Mouse (Mus musculus) fat pad, adult 2 months (tissue): ENCODE results near the gene Cpa4.
A peak's percentile ranks its signal among the peaks of the same experiment; 100 is the strongest.

ENCODE experiments used
- DNase-seq: peaks from one replicate; pipeline ENCODE4 v3.0.0-alpha.2; 2011; ENCODE audit warnings: low read depth, low spot score; ENCODE audit errors: extremely low read depth

Gene Cpa4

DNA sequence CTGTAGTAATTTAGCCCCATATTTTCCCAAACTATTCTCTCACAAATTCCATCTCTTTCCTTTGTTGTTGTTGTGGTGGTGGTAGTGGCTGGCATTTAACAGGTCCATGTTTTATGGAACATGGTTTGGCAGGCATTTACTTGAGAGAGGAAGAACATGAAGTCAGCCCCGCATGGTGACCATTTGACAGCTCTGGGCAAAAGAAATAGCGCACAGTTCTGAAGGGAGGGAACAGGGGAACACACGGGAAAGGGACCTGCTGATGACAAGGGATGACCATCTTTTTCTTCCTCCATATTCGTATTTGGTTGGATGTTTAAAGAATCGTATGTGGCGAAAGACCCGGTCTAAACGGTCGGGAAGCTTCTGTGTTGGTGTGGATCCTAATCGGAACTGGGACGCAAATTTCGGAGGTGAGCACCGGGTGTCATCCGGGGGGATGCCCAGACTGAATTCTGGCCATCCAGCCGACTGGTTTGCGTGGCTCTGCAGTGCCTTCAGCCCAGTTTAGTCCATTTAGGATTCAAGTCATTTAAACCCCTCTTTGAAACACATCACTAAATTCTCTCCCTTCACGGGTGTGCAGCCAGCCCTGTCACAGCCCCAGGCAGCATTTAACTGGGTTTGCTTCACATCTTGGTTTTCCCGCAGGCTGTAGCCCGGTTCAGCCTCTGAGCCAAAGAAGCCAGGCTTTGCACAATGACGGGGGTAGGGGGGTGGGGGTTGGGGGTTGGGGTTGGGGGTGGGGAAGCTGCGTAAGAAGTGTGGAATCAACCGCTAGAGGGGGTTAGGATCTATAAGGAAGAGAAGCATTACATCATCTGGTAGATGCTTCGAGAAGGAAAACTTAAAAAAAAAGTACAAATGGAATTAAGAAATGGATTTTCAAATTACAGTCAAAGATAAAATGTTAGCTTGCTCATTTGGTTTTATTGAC is 16.3 kb upstream of the Cpa4 start:
- DNase-seq: no peak

DNA sequence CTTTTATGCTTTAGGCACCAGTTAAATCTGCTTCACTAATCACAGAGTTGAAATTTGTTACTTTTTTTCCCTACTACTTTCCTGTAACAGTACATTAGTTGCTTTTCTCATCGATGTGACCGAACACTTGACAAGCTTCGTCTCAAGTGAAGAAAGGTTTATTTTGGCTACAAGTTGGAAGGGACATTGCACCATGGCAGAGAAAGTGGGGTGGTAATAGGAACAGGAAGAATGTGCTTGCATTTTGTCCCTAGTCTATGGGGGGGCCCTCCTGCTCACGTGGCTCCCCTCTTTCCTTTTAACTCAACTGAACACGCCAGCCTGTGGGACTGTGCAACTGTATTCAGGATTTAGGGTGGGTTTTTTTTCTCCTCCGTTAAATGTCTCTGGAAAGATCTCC is 15.5 kb upstream of the Cpa4 start:
- no peak for DNase-seq

DNA sequence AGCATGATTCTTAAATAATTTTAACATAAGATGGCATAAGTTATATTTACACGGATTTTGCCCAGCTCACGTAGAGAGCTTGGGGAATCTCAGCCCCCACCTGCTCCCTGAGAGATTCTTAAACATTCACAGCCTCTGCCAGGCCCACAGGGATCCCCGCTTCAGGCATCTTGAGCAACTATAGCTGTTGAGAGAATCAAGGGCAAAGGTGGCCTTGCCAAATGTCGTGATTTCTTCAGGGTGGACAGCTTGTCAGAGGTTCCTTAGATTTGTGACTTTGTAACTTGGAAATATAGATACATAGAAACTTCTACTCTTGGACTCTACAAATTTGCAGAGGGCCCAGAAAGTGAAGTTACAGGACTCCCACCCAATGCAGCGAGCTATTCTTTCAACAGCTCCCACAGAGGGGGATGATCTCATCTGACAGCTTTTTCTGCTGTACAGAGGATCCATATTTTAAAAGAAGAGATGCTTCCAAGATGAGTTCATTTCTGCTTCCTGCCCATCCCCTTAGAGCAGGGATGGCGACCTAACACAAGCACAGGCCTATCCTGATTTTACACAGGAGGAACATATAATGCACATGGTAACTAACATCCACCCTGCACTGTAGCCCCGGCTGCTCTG is 14.7 kb upstream of the Cpa4 start:
- DNase-seq: no peak

- no peak for DNase-seq
Observed at GRCm38 (mm10) chr6:30554092-30554491, 14.1 kb upstream of the Cpa4 start.

DNA sequence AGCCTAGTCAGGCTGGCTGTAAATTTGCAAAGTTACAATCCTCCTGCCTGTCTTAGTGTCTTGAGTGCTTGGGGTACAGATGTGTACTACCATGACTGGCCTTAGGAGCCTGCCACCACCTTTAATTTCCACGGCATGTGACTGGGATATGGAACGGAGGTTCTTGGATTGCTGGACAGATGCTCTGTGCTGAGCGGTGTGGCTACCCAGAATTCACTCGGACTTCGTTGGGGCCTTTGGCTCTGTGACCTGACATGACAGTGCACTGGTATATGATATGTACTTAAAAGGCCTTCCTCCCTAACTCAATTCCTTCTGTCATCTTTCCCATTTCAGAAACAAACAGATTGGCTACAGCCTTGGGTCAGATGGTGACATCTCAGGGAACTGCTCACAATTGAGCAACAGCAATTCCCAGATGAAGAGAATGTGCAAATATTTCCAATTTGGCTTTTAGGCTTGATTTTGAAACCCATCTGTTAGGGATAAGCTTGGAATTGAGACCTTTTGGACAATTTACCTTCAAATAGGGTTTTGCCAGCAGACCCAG is 13.5 kb upstream of the Cpa4 start:
- DNase-seq: no peak

GRCm38 (mm10) chr6:30556080-30556479 is 12.1 kb upstream of the Cpa4 start:
- DNase-seq: no peak

- no peak for DNase-seq
Observed at GRCm38 (mm10) chr6:30559726-30560125, 8.4 kb upstream of the Cpa4 start.

DNA sequence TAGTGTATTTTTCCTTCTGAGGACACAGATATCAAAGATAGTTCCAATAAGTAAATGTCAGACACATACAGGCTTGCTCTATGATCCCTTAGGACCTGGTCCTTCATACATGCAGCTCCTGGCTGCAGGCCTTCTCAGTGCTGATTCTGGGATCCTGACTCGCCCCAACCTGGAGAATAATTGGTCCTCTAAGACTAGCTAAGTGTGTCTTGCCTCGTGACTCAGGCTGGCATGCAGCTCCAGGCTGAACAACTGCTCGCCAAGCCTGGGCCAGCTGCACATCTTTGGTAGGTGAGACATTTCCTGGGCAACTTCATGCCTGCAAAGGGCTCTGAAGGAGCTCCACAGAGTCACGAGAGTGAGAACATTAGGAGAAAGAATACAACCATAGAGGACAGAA is 6.0 kb upstream of the Cpa4 start:
- no peak for DNase-seq

DNA sequence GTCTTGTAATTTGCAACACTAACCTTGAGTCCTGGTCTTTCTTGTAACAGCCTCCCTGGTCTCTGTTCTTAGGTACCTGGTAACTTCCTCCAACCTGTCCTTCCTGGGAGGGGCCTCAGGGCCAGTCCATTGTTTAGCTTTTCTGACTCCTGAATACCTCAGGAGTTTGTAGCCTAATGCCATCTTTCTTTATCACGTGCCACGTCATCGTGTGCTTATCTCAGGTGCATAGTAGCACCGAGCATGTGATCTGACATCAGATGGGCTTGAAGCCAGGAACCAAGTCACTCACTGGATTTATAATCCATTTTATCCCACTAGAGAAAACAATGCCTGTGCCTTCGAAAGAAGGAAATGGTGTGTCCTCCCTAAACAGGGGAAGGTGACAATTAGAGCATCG is 4.6 kb upstream of the Cpa4 start:
- no peak for DNase-seq

- DNase-seq: no peak
Observed at GRCm38 (mm10) chr6:30564051-30564450, 4.1 kb upstream of the Cpa4 start.

DNA sequence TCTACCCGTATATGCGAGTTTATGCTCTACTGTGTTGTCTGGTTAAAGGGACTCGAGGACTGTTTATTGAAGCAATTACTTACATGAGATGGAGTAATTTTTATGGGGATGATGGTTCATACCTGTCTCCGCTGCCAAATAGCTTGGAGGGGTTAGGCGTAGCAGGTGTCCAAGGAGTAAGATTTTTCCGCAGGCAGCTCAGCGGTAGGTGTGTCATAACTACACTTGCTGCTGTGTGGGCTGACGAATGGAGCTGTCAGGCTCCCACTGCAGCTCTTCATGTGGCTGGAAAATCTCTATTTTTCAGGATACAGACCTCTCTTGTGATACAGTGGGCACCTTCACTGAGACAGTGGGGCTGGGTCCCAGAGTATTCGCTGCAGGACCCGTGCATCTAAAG is 1.2 kb downstream of the Cpa4 start:
- peak; percentile 55 for DNase-seq

- no peak for DNase-seq
Observed at GRCm38 (mm10) chr6:30570012-30570411, 1.8 kb downstream of the Cpa4 start.

DNA sequence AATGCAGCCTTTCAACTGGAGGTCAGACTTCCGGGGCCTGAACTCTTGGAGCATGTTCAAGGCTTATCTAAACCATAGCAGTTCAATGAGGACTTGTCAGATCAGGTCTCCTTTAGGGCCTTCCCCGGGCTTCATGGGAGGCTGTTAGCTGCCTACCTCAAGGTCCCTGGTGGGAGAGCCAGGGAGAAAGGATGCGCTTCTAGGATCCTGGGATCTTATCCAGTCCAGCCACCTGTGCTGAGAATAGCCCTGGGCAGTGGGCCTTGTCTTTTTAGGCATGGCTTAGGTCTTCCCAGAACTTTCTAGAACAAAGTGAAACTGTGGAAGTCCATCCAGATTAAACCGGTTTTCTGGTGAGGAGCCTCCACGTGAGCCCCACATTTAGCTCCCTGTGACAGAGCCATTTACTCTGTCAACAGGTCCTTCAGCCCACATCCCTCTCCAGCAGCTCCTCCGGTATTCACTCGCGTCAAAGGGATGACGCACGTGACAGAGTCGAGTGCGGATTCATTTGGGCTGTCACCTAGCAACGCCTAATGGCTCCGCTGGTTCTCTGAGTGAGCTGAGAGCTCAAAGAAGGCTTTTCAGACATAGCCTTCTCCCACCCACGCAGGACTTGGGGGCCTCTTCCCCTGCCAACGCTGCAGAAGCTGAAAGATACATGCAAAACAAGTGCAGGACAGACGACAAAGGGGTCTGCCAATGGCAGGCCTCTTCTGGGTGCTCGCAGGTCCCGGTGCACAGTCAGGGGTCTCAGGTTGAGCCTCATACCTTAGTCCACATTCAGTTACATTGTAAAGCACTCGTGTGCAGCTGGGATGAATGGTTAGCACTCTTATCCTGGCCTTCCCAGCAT is 4.5 kb downstream of the Cpa4 start:
- no peak for DNase-seq

DNA sequence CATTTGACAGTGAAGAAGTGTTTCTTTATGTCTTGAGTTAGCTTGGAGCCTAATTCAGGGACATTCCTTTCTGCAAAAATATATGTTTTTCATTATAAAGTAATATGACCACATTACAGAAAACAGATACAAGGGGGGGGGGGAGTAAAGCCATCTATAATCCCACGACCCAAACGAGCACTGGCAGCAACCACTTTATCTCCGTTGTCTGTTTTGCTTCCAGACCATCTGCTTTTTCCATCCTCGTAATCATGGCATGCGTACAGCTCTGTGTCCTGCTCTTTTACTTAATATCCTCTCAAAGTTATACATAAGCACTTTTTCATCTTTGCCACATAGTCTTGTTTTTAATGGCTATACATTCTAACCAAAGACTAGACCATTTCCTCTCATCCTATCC is 5.2 kb downstream of the Cpa4 start:
- no peak for DNase-seq

- DNase-seq: no peak
Observed at GRCm38 (mm10) chr6:30574945-30575344, 6.8 kb downstream of the Cpa4 start.

- DNase-seq: no peak
Observed at GRCm38 (mm10) chr6:30576477-30577203, 8.5 kb downstream of the Cpa4 start.

DNA sequence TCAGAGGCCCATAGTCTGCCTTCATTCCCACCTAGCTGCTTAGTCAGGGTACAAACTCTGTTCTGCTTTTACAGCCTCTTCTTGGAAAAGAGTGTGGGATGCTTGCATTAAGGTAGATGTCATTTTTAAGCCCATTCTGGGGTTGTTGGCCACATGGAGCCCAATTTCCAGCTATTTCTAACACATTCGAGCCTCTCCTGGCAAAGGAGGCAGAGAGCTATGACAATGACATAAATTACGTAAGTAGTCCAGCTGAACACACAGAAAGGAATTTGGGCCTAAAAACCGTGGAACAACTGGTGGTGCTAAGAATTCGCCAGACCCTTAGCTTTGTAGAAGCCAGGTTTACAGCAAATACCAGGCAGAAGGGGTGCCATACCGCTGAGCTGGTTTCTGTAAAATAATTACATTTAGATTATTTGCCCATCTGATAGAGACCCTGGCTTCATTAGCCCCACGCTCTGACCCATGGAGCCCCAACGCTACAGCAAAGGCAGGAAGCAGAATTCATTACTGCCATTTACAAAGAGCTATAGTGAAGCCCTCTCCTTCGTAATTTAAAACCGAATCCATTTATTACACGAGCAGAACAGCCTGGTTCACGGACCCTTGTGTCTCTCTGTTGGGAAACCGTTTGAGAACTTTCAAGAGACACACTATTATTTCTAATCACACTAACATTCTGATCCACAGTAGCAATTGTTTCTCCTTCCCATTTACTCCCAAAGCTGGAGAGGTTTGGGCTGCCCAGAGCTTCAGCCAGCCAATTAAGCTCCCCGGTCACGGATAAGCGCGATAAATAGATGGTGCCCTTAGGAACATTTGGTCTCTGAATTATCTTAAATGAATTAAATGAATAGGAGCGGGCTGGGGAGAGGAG is 12.0 kb downstream of the Cpa4 start:
- no peak for DNase-seq

DNA sequence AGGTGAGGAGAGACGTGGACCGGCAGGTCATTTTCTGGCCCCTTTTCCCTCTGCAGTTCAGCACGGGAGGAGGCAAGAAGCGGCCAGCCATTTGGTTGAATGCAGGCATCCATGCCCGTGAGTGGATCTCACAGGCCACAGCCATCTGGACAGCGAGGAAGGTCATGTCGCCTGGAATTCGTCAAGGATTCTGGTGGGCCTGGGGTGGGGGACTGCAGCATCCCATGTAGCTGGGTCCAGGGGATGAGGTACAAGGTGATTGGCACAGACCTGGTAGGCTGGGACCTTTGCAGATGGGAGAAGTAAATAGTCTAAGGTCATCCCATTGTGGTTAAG is 12.6 kb downstream of the Cpa4 start:
- no peak for DNase-seq

GRCm38 (mm10) chr6:30586886-30587442 is 18.8 kb downstream of the Cpa4 start:
- DNase-seq: no peak
